Mouse (Mus musculus) erythroblast, embryonic 14.5 days (primary cell): ENCODE measurements around the gene Umad1.

Experiments used
- GATA1 ChIP-seq: IDR thresholded peaks from 2 replicates; pipeline ENCODE4 v1.6.1; 2012; ENCODE audit warnings: low read length, inconsistent platforms, mixed read lengths
- TAL1 ChIP-seq: IDR thresholded peaks from 3 replicates; pipeline ENCODE4 v1.6.1; 2012; ENCODE audit warnings: low read length, inconsistent platforms, mixed read lengths

DNA sequence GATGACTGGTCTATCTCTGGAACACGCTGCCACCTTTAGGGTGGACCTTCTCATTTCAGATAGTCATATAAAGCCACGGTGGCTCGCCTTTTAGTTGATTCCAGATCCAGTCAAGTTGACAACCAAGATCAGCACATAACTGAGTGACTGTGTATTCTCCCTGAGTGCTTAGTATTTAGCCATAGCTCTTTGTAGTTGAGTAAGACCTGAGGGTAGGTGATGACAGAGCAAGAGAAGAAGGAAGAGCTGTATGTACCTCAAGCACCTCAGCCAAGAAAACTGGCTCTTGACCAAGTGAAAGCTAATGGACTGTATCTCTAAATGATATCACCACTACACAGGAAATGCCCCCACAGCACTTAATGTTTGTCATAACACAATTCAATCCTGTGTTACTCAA lies 182.7 kb downstream of the Umad1 start:
- TF ChIP-seq GATA1 (no peak), TAL1 (no peak)
